Mouse (Mus musculus) stomach, embryonic 16.5 days (tissue): ENCODE data around the gene Tex37. TPM values are rescaled to one million over a fixed set of nuclear protein-coding genes. Genes with fewer than 3 reads are reported as not detected.

Source experiments
- ATAC-seq: fragments of 200-750 bp; cut with Nextera tagmentation; 2 replicates; pipeline ENCODE4 v1.8.0; 2017; ENCODE audit warnings: moderate number of reproducible peaks, moderate TSS enrichment; ENCODE audit not compliant: insufficient read depth, low FRiP score
- H3K27ac ChIP-seq: fragments of 300-500 bp; sonication (generic); 2 replicates; pipeline ENCODE4 v1.5.1; 2014; ENCODE audit warnings: low read length
- H3K27me3 ChIP-seq: fragments of 300-500 bp; sonication (generic); 2 replicates; pipeline ENCODE4 v1.6.1; 2014; ENCODE audit warnings: low read length, control low read depth, mixed read lengths; ENCODE audit not compliant: control insufficient read depth, insufficient read depth
- H3K36me3 ChIP-seq: fragments of 300-500 bp; sonication (generic); 2 replicates; pipeline ENCODE4 v1.6.1; 2014; ENCODE audit warnings: low read length; ENCODE audit not compliant: control insufficient read depth, insufficient read depth
- H3K4me1 ChIP-seq: fragments of 300-500 bp; sonication (generic); 2 replicates; pipeline ENCODE4 v1.6.1; 2014; ENCODE audit warnings: low read length, control low read depth, mixed read lengths; ENCODE audit not compliant: control insufficient read depth, insufficient read depth
- H3K4me2 ChIP-seq: fragments of 300-500 bp; sonication (generic); 2 replicates; pipeline ENCODE4 v1.6.1; 2014; ENCODE audit warnings: low read depth, low read length, mixed read lengths
- H3K4me3 ChIP-seq: fragments of 300-500 bp; sonication (generic); replicated peaks from 2 replicates; pipeline ENCODE4 v1.5.1; 2014; ENCODE audit warnings: mild to moderate bottlenecking, low read length
- H3K9ac ChIP-seq: fragments of 300-500 bp; sonication (generic); 2 replicates; pipeline ENCODE4 v1.6.1; 2014; ENCODE audit warnings: low read length
- H3K9me3 ChIP-seq: fragments of 300-500 bp; sonication (generic); replicated peaks from 2 replicates; pipeline ENCODE4 v1.6.1; 2016; ENCODE audit warnings: low read length, control low read depth; ENCODE audit not compliant: control insufficient read depth
- WGBS: fragments of 180-500 bp; shearing (Covaris S2); extraction: QIAGEN DNeasy Blood & Tissue Kit; methylation state at CpG from one replicate; pipeline ENCODE4 v1.1.7; 2014; 5-methylcytosine and 5-hydroxymethylcytosine counted together
- polyA plus RNA-seq: library from polyadenylated mRNA; unstranded; fragments of >200 nt; fragmentation: Nextera tagmentation; extraction: Ambion mirVana; gene quantifications from 2 replicates; pipeline ENCODE4 v1.2.1, GENCODE M21; 2015

Tex37 gene
- polyA plus RNA-seq, 1 experiment from 2014 or later = not detected

- H3K9ac ChIP-seq = no peak overlapping the region
- no peaks in the 10 kb centered on the region for H3K9me3 ChIP-seq
- H3K4me3 ChIP-seq = no peak overlapping the region
- no peak for ATAC-seq
- H3K27ac ChIP-seq = no peak overlapping the region
- WGBS = 6% methylated on average over 14 of the region's 14 CpGs
- H3K4me1 ChIP-seq = peaks cover 8% of the 10 kb centered on the region
- H3K4me2 ChIP-seq = no peak overlapping the region
- no peaks in the 10 kb centered on the region for H3K36me3 ChIP-seq
- H3K27me3 ChIP-seq = peaks cover 61% of the 10 kb centered on the region
These were observed 36.6 kb upstream of the Tex37 start for GRCm38 (mm10) chr6:70955291-70955800.

- no peak for ATAC-seq
- 14% methylated on average over 6 of the region's 6 CpGs for WGBS
These were observed 35.3 kb upstream of the Tex37 start for GRCm38 (mm10) chr6:70954040-70954439.

GRCm38 (mm10) chr6:70953274-70953673, 34.5 kb upstream of the Tex37 start:
- Histone ChIP-seq H3K4me2 (no peak overlapping the region), H3K4me3 (no peak overlapping the region), H3K27me3 (peaks cover 44% of the 10 kb centered on the region), H3K9me3 (no peaks in the 10 kb centered on the region), H3K9ac (no peak overlapping the region), H3K27ac (no peak overlapping the region), H3K36me3 (no peaks in the 10 kb centered on the region), H3K4me1 (peaks cover 8% of the 10 kb centered on the region)
- 69% methylated on average over 7 of the region's 7 CpGs for WGBS
- ATAC-seq = no peak

More at GRCm38 (mm10) chr6:70954040-70954439, 35.3 kb upstream of the Tex37 start:
- H3K9me3 ChIP-seq = no peaks in the 10 kb centered on the region
- no peak overlapping the region for H3K27ac ChIP-seq
- H3K36me3 ChIP-seq = no peaks in the 10 kb centered on the region
- peaks cover 8% of the 10 kb centered on the region for H3K4me1 ChIP-seq
- peaks cover 49% of the 10 kb centered on the region for H3K27me3 ChIP-seq
- H3K4me2 ChIP-seq = no peak overlapping the region
- no peak overlapping the region for H3K4me3 ChIP-seq
- no peak overlapping the region for H3K9ac ChIP-seq

GRCm38 (mm10) chr6:70931801-70932200, 13.1 kb upstream of the Tex37 start:
- no peak for ATAC-seq
- H3K4me1 ChIP-seq = no peaks in the 10 kb centered on the region
- H3K4me3 ChIP-seq = no peak overlapping the region
- no peaks in the 10 kb centered on the region for H3K9me3 ChIP-seq
- no peak overlapping the region for H3K9ac ChIP-seq
- 81% methylated on average over 2 of the region's 2 CpGs for WGBS
- no peak overlapping the region for H3K27ac ChIP-seq
- H3K4me2 ChIP-seq = no peak overlapping the region
- no peaks in the 10 kb centered on the region for H3K36me3 ChIP-seq
- H3K27me3 ChIP-seq = no peaks in the 10 kb centered on the region

GRCm38 (mm10) chr6:70921274-70922074, 2.7 kb upstream of the Tex37 start:
- Histone ChIP-seq H3K9me3 (no peaks in the 10 kb centered on the region), H3K4me3 (no peak overlapping the region), H3K4me2 (peak overlapping the region; percentile 36; the same call in 1 of the 2 replicates), H3K4me1 (0 out of 2 replicates have a peak, but pooled peaks cover 3% of the 10 kb centered on the region), H3K27me3 (no peaks in the 10 kb centered on the region), H3K36me3 (no peaks in the 10 kb centered on the region), H3K9ac (peak overlapping the region; percentile 36), H3K27ac (no peak overlapping the region)
- no peak for ATAC-seq
- 7% methylated on average over 22 of the region's 22 CpGs for WGBS

DNA sequence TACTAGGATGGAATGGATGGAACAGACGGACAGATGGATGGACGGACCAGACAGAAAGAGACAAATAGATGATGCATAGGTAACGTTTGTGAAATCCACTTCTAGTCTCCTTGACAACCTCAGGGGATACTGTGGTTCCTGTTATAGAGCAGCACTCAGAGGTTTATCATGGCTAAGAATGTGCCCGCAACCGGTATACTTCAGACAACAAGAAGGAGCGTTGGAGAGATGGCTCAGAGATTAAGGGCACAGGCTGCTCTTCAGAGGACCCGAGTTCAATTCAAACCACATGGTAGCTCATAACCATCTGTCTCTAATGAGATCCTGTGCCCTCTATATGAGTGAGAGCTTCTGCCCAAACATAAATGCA, 6.3 kb downstream of the Tex37 start:
- no peak overlapping the region for H3K27ac ChIP-seq
- H3K4me3 ChIP-seq = no peak overlapping the region
- H3K9me3 ChIP-seq = no peaks in the 10 kb centered on the region
- no peak for ATAC-seq
- H3K9ac ChIP-seq = no peak overlapping the region
- peaks cover 5% of the 10 kb centered on the region; the same call in 1 of the 2 replicates for H3K4me1 ChIP-seq
- no peak overlapping the region for H3K4me2 ChIP-seq
- no peaks in the 10 kb centered on the region; the same call in 1 of the 2 replicates for H3K36me3 ChIP-seq
- 68% methylated on average over 7 of the region's 7 CpGs for WGBS
- peaks cover 6% of the 10 kb centered on the region; the same call in 1 of the 2 replicates for H3K27me3 ChIP-seq

DNA sequence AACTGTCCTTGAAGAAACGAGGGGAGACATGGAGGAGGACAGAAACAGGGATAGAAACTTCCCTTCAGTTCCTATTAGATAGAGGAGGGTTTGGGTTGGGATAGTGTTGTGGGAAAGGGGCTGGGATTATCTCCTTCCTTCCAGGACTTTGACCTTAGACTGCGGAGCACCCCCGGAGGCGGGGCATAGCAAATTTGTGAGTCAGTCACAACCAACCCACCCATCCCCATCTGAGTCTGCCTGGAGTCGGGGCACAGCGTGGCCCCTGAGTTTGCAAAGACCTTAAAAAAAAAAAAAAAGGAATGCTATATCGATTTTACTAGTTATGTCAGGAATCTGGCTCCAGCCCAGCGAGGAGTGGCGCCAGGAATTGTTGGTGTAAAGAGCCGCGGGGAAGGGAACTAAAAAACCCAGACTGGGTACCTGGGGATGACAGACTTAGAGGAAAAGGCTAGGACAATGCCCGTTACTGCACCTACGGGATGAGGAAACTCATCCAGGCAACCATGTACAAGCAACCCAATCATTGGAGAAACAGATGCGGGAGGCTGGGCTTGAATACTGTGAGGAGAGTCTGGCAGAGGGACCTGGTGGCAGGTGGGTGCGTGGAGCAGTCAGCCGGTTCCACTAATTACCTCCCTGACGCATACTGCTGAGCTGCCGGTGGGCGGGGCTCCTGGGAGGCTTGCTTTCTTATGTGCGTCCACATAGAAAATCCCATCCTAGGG, 6.9 kb downstream of the Tex37 start:
- Histone ChIP-seq H3K4me2 (peak overlapping the region; percentile 30), H3K4me1 (peaks cover 5% of the 10 kb centered on the region; the same call in 1 of the 2 replicates), H3K4me3 (no peak overlapping the region; the same call in 1 of the 2 replicates), H3K27me3 (peaks cover 6% of the 10 kb centered on the region; the same call in 1 of the 2 replicates), H3K9ac (no peak overlapping the region), H3K36me3 (no peaks in the 10 kb centered on the region; the same call in 1 of the 2 replicates), H3K9me3 (no peaks in the 10 kb centered on the region), H3K27ac (no peak overlapping the region)
- 0 out of 2 replicates have a peak, but pooled peaks have one; percentile 29 for ATAC-seq
- WGBS = 13% methylated on average over 20 of the region's 20 CpGs

DNA sequence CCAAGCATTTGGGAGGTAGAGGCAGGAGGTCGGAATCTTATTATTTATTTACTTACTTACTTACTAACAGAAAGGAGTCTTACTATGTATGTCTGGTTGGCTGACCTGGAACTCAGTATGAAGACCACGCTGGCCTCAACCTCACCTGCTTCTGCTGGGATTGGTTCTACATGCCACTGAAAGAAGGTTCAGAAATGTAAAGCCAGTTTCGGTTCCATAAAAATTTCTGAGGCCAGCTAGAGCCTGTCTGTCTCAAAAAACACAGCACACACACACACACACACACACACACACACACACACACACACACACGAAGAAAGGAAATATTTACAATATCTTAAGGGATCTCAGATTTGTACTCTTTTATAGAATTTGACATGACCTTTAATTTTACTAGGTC, 8.4 kb downstream of the Tex37 start:
- no peak overlapping the region for H3K27ac ChIP-seq
- H3K4me2 ChIP-seq = no peak overlapping the region
- H3K9ac ChIP-seq = no peak overlapping the region
- H3K36me3 ChIP-seq = peaks cover 4% of the 10 kb centered on the region; the same call in 1 of the 2 replicates
- peaks cover 6% of the 10 kb centered on the region; the same call in 1 of the 2 replicates for H3K27me3 ChIP-seq
- H3K4me1 ChIP-seq = peaks cover 5% of the 10 kb centered on the region; the same call in 1 of the 2 replicates
- no peak for ATAC-seq
- H3K4me3 ChIP-seq = no peak overlapping the region
- no peaks in the 10 kb centered on the region for H3K9me3 ChIP-seq
- WGBS = 66% methylated on average over 4 of the region's 4 CpGs
